8 mouse cellular contexts compared by ENCODE assay signal in genomic region chr8:86884489-86885463, GRCm38 (mm10). TPM values are rescaled to one million over a fixed set of nuclear protein-coding genes. Genes with fewer than 3 reads are reported as not detected.
DNase-seq lines count a peak whose midpoint lies in the region; ATAC-seq and TF ChIP-seq lines count a peak whose summit lies in the region.

Gene N4bp1 (minus strand): TSS chr8:86885258.

- no peaks in the 10 kb centered on the region; the same call in 1 of the 2 replicates for H3K36me3 ChIP-seq in heart, embryonic 11.5 days (ENCODE audit: control insufficient read depth, insufficient read depth, low read length)
- H3K36me3 ChIP-seq in kidney, embryonic 15.5 days: peaks cover 3% of the 10 kb centered on the region

- WGBS in heart, embryonic 11.5 days (ENCODE audit: insufficient replicate concordance): under 1% methylated on average over 98 of the region's 119 CpGs
- WGBS in kidney, embryonic 15.5 days: under 1% methylated on average over 119 of the region's 119 CpGs

- H3K27ac ChIP-seq in heart, embryonic 11.5 days (ENCODE audit: low read depth, low read length): peak within 1 kb of the TSS; percentile 92
- H3K27ac ChIP-seq in kidney, embryonic 15.5 days: peak within 1 kb of the TSS; percentile 87

- H3K4me3 ChIP-seq in heart, embryonic 11.5 days (ENCODE audit: low read depth, low read length): peak within 1 kb of the TSS; percentile 94
- peak within 1 kb of the TSS; percentile 69 for H3K4me3 ChIP-seq in kidney, embryonic 15.5 days (replicated peaks)

- H3K27me3 ChIP-seq in heart, embryonic 11.5 days (ENCODE audit: control insufficient read depth, insufficient read depth, low read length): no peaks in the 10 kb centered on the region
- H3K27me3 ChIP-seq in kidney, embryonic 15.5 days: no peaks in the 10 kb centered on the region

- peak; percentile 97 for ATAC-seq in erythroblast, adult 5-6 weeks (replicated peaks; ENCODE audit: low FRiP score, poor library complexity, severe bottlenecking)
- peak; percentile 87 for ATAC-seq in heart, embryonic 11.5 days (replicated peaks; ENCODE audit: insufficient number of reproducible peaks, low FRiP score, low TSS enrichment)
- ATAC-seq in kidney, embryonic 15.5 days (replicated peaks; ENCODE audit: low FRiP score): peak; percentile 92

- peaks cover 29% of the 10 kb centered on the region for H3K4me1 ChIP-seq in heart, embryonic 11.5 days (ENCODE audit: control insufficient read depth, insufficient read depth, low read length)
- peaks cover 36% of the 10 kb centered on the region for H3K4me1 ChIP-seq in kidney, embryonic 15.5 days

- H3K4me2 ChIP-seq in heart, embryonic 11.5 days: peak within 1 kb of the TSS; percentile 82
- peak within 1 kb of the TSS; percentile 83 for H3K4me2 ChIP-seq in kidney, embryonic 15.5 days

- no peaks in the 10 kb centered on the region for H3K9me3 ChIP-seq in heart, embryonic 11.5 days (replicated peaks; ENCODE audit: control insufficient read depth, low read length)
- no peaks in the 10 kb centered on the region for H3K9me3 ChIP-seq in kidney, embryonic 15.5 days (replicated peaks)

- peak; percentile 41; the same call in 1 of the 2 replicates for TF ChIP-seq POLR2A in brain, embryonic 14.5 days (IDR thresholded peaks at IDR 0.05; ENCODE audit: borderline replicate concordance, extremely low read depth, insufficient read depth, insufficient read length, poor library complexity, severe bottlenecking)

- peak; percentile 92 for DNase-seq in CD4-positive helper T cell, adult 2 months (ENCODE audit: low read depth, low spot score)
- DNase-seq in brain, embryonic 14.5 days (ENCODE audit: low read depth): peak; percentile 98
- peak; percentile 93 for DNase-seq in liver
- DNase-seq in monocyte, adult 2 months (ENCODE audit: low read depth in 1 of 2, low spot score in 2 of 2): peak; percentile 52 to 79
- DNase-seq in spleen, postnatal 14 days (ENCODE audit: low spot score in 2 of 2): peak; percentile 81 to 86

- peak within 1 kb of the TSS; percentile 92 for H3K9ac ChIP-seq in heart, embryonic 11.5 days (ENCODE audit: low read depth, low read length)
- H3K9ac ChIP-seq in kidney, embryonic 15.5 days: peak within 1 kb of the TSS; percentile 87

- TF ChIP-seq CTCF in brain, embryonic 14.5 days (IDR thresholded peaks at IDR 0.05; ENCODE audit: borderline replicate concordance, extremely low read depth, insufficient read depth, insufficient read length): no peak

RNA-seq across cellular contexts. Expression of gene N4bp1, which starts in this region (rescaled TPM):
- polyA plus RNA-seq in brain, embryonic 14.5 days (2012; rRNA removed): 14.3 and 23.5 TPM in 2 replicates
- 5.0 and 10.7 TPM in 2 replicates for total RNA-seq in erythroblast, adult 5-6 weeks (2015; ENCODE audit: low replicate concordance)
- 6.0 and 8.4 TPM in 2 replicates for total RNA-seq in erythroblast, adult 5-6 weeks (2017; ENCODE audit: low replicate concordance)
- 7.2 and 9.6 TPM in 2 replicates for polyA plus RNA-seq in heart, embryonic 11.5 days (2014; fragmentation: Nextera tagmentation; extraction: Ambion mirVana)
- 10.0 and 10.1 TPM in 2 replicates for polyA plus RNA-seq in kidney, embryonic 15.5 days (2015; fragmentation: Nextera tagmentation; extraction: Ambion mirVana)

Comparison
In these comparisons a context has a peak if more than half of its experiments do, and no peak if none do; other contexts are left out.
1. Peak in every context shown above with its lines: DNase-seq, ATAC-seq, H3K4me3 ChIP-seq and H3K27ac ChIP-seq.